Mouse (Mus musculus) ZHBTc4 (cell line): Measurements from ENCODE around the gene Rgma.

Source experiments
- DNase-seq: peaks from one replicate; pipeline ENCODE4 v3.0.0-alpha.2; 2011; ENCODE audit warnings: low read depth, low spot score

The Rgma gene

GRCm38 (mm10) chr7:73433637-73434335 lies 58.5 kb downstream of the Rgma start:
- no peak for DNase-seq

- no peak for DNase-seq
Observed at GRCm38 (mm10) chr7:73434336-73434677, 59.0 kb downstream of the Rgma start.

GRCm38 (mm10) chr7:73435685-73436084 lies 60.4 kb downstream of the Rgma start:
- peak; percentile 63 for DNase-seq

GRCm38 (mm10) chr7:73441802-73442201 lies 66.5 kb downstream of the Rgma start:
- no peak for DNase-seq

- no peak for DNase-seq
Observed at GRCm38 (mm10) chr7:73442246-73442645, 66.9 kb downstream of the Rgma start.

- DNase-seq = no peak
Observed at GRCm38 (mm10) chr7:73451594-73451993, 76.3 kb downstream of the Rgma start.

GRCm38 (mm10) chr7:73452187-73452808 lies 77.0 kb downstream of the Rgma start:
- no peak for DNase-seq

GRCm38 (mm10) chr7:73454113-73454512 lies 78.8 kb downstream of the Rgma start:
- no peak for DNase-seq

- no peak for DNase-seq
Observed at GRCm38 (mm10) chr7:73463546-73463945, 88.2 kb downstream of the Rgma start.

GRCm38 (mm10) chr7:73467741-73468140 lies 92.4 kb downstream of the Rgma start:
- DNase-seq = no peak
